8 mouse cellular contexts compared by ENCODE assay signal in genomic region chr1:93668791-93669548, GRCm38 (mm10). TPM values are rescaled to one million over a fixed set of nuclear protein-coding genes. Genes with fewer than 3 reads are reported as not detected.
DNase-seq lines count a peak whose midpoint lies in the region; ATAC-seq and TF ChIP-seq lines count a peak whose summit lies in the region.

No protein-coding gene starts in this region.

- H3K4me3 ChIP-seq in E14TG2a.4 (replicated peaks; ENCODE audit: low read length), result peak overlapping the region; percentile 68
- peak overlapping the region; percentile 29 for H3K4me3 ChIP-seq in forebrain, embryonic 11.5 days (ENCODE audit: low read depth, low read length)
- peak overlapping the region; percentile 46 for H3K4me3 ChIP-seq in lung, embryonic 16.5 days (ENCODE audit: low read length)
- H3K4me3 ChIP-seq in olfactory bulb, adult 2 months (ENCODE audit: insufficient read depth, low read depth, low read length), result peak overlapping the region; percentile 53
- peak overlapping the region; percentile 53 for H3K4me3 ChIP-seq in thymus, adult 2 months (ENCODE audit: control insufficient read depth, insufficient read depth, low read length)

- peak; percentile 45 for DNase-seq in c-Kit-positive CD71-positive TER-119-positive erythroid progenitor cells, embryonic 14.5 days (ENCODE audit: low spot score)
- peak; percentile 84 for DNase-seq in forebrain, embryonic 11.5 days (ENCODE audit: low spot score)
- DNase-seq in heart, postnatal 10 days, result peak; percentile 89 to 90
- DNase-seq in kidney, postnatal 36 days, result peak; percentile 90 to 94
- peak; percentile 67 for DNase-seq in thymus, adult 2 months

- no peak for TF ChIP-seq POLR2A in olfactory bulb, adult 2 months (IDR thresholded peaks at IDR 0.05; ENCODE audit: insufficient read depth, low read depth, low read length)
- 0 out of 2 replicates have a peak, but pooled peaks have one; percentile 25 for TF ChIP-seq POLR2A in thymus, adult 2 months (IDR thresholded peaks at IDR 0.05; ENCODE audit: control insufficient read depth, extremely low read depth, insufficient read depth, low read length, poor library complexity)

- peak overlapping the region; percentile 66 for H3K9ac ChIP-seq in forebrain, embryonic 11.5 days (ENCODE audit: low read length)
- peak overlapping the region; percentile 70 for H3K9ac ChIP-seq in lung, embryonic 16.5 days (ENCODE audit: low read length)

- H3K4me1 ChIP-seq in E14TG2a.4 (replicated peaks; ENCODE audit: low read depth, low read length), result peaks cover 55% of the 10 kb centered on the region
- H3K4me1 ChIP-seq in forebrain, embryonic 11.5 days (replicated peaks; ENCODE audit: control insufficient read depth, insufficient read depth, low read length), result peaks cover 3% of the 10 kb centered on the region; the same call in 1 of the 2 replicates
- H3K4me1 ChIP-seq in lung, embryonic 16.5 days (replicated peaks; ENCODE audit: control insufficient read depth, insufficient read depth, low read length), result peaks cover 12% of the 10 kb centered on the region
- peaks cover 8% of the 10 kb centered on the region for H3K4me1 ChIP-seq in olfactory bulb, adult 2 months (ENCODE audit: control insufficient read depth, insufficient read depth, low read length)
- H3K4me1 ChIP-seq in thymus, adult 2 months (replicated peaks; ENCODE audit: control insufficient read depth, insufficient read depth, low read length), result peaks cover 12% of the 10 kb centered on the region; the same call in 1 of the 2 replicates

- intact Hi-C loops in heart, postnatal 10 days (cut with DNase I), result loop anchor here (1.0 to 10.0 kb wide), 2 partner anchors 58 to 136 kb away; partner anchors contain the start of genes Dtymk and Ing5

- H3K9me3 ChIP-seq in E14TG2a.4 (ENCODE audit: low read length), result no peaks in the 10 kb centered on the region
- no peaks in the 10 kb centered on the region for H3K9me3 ChIP-seq in forebrain, embryonic 11.5 days (ENCODE audit: control insufficient read depth, low read length)
- no peaks in the 10 kb centered on the region for H3K9me3 ChIP-seq in lung, embryonic 16.5 days (ENCODE audit: control insufficient read depth, low read length)

- H3K27me3 ChIP-seq in E14TG2a.4 (ENCODE audit: insufficient read depth, low read length), result peaks cover 11% of the 10 kb centered on the region; the same call in 1 of the 2 replicates
- H3K27me3 ChIP-seq in forebrain, embryonic 11.5 days (ENCODE audit: control insufficient read depth, insufficient read depth, low read length), result no peaks in the 10 kb centered on the region
- H3K27me3 ChIP-seq in lung, embryonic 16.5 days (ENCODE audit: control insufficient read depth, insufficient read depth, low read depth, low read length), result no peaks in the 10 kb centered on the region
- H3K27me3 ChIP-seq in thymus, adult 2 months (ENCODE audit: control insufficient read depth, insufficient read depth, low read length), result no peaks in the 10 kb centered on the region

- H3K36me3 ChIP-seq in E14TG2a.4 (ENCODE audit: insufficient read depth, low read length), result no peaks in the 10 kb centered on the region
- H3K36me3 ChIP-seq in forebrain, embryonic 11.5 days (ENCODE audit: control insufficient read depth, insufficient read depth, low read length), result no peaks in the 10 kb centered on the region
- H3K36me3 ChIP-seq in lung, embryonic 16.5 days (ENCODE audit: control insufficient read depth, insufficient read depth, low read length), result no peaks in the 10 kb centered on the region
- H3K36me3 ChIP-seq in thymus, adult 2 months (ENCODE audit: control insufficient read depth, insufficient read depth, low read length), result no peaks in the 10 kb centered on the region

- 9% methylated on average over 17 of the region's 17 CpGs for WGBS in forebrain, embryonic 11.5 days
- WGBS in lung, embryonic 16.5 days, result 5% methylated on average over 17 of the region's 17 CpGs
- WGBS in olfactory bulb, adult 2 months, result 11% methylated on average over 17 of the region's 17 CpGs
- WGBS in thymus, adult 2 months, result 9% methylated on average over 17 of the region's 17 CpGs

- peak overlapping the region; percentile 41; the same call in 1 of the 2 replicates for H3K27ac ChIP-seq in forebrain, embryonic 11.5 days (ENCODE audit: low read depth, low read length)
- peak overlapping the region; percentile 77 for H3K27ac ChIP-seq in lung, embryonic 16.5 days (ENCODE audit: low read length)
- peak overlapping the region; percentile 22; the same call in 1 of the 2 replicates for H3K27ac ChIP-seq in olfactory bulb, adult 2 months (ENCODE audit: insufficient read depth, low read depth, low read length)
- no peak overlapping the region; the same call in 1 of the 2 replicates for H3K27ac ChIP-seq in thymus, adult 2 months (ENCODE audit: control insufficient read depth, insufficient read depth, low read length)

- TF ChIP-seq CTCF in E14TG2a.4 (conservative IDR thresholded peaks at IDR 0.05; ENCODE audit: low read length), result peak; percentile 27; the same call in 1 of the 2 replicates
- TF ChIP-seq CTCF in olfactory bulb, adult 2 months (IDR thresholded peaks at IDR 0.05; ENCODE audit: insufficient read depth, low read depth, low read length), result peak; percentile 34; the same call in 1 of the 2 replicates
- peak; percentile 70 for TF ChIP-seq CTCF in thymus, adult 2 months (IDR thresholded peaks at IDR 0.05; ENCODE audit: borderline replicate concordance, control insufficient read depth, extremely low read depth, insufficient read depth, low read length, poor library complexity)

- H3K4me2 ChIP-seq in forebrain, embryonic 11.5 days (ENCODE audit: low read depth, low read length, severe bottlenecking), result peak overlapping the region; percentile 58
- H3K4me2 ChIP-seq in lung, embryonic 16.5 days (ENCODE audit: low read depth, low read length), result peak overlapping the region; percentile 84

- peak; percentile 89 for ATAC-seq in forebrain, embryonic 11.5 days (replicated peaks; ENCODE audit: low FRiP score)
- peak; percentile 93 for ATAC-seq in lung, embryonic 16.5 days (ENCODE audit: low read depth)

RNA-seq across cellular contexts. Expression of gene Stk25, which starts 10.5 kb away (rescaled TPM):
- polyA plus RNA-seq in forebrain, embryonic 11.5 days (2014; fragmentation: Nextera tagmentation; extraction: Ambion mirVana), result 186 and 206 TPM in 2 replicates
- 100 to 1,000 TPM; 135 to 138 TPM for total RNA-seq in heart, postnatal 10 days (2021)
- 176 and 183 TPM in 2 replicates for polyA plus RNA-seq in lung, embryonic 16.5 days (2015; fragmentation: Nextera tagmentation; extraction: Ambion mirVana)
- polyA plus RNA-seq in olfactory bulb, adult 2 months (2012; ENCODE audit: insufficient read depth, insufficient read length, low replicate concordance, missing spikeins), result not detected in 2 replicates
- 127 and 164 TPM in 2 replicates for polyA plus RNA-seq in thymus, adult 2 months (2012; rRNA removed)

RNA-seq across cellular contexts. Expression of gene Bok, which starts 16.5 kb away (rescaled TPM):
- 44.0 and 48.6 TPM in 2 replicates for polyA plus RNA-seq in forebrain, embryonic 11.5 days (2014; fragmentation: Nextera tagmentation; extraction: Ambion mirVana)
- 10 to 100 TPM; 10.2 to 10.4 TPM for total RNA-seq in heart, postnatal 10 days (2021)
- 65.9 and 68.1 TPM in 2 replicates for polyA plus RNA-seq in lung, embryonic 16.5 days (2015; fragmentation: Nextera tagmentation; extraction: Ambion mirVana)
- polyA plus RNA-seq in olfactory bulb, adult 2 months (2012; ENCODE audit: insufficient read depth, insufficient read length, low replicate concordance, missing spikeins), result not detected in 2 replicates
- polyA plus RNA-seq in thymus, adult 2 months (2012; rRNA removed), result 19.9 and 30.7 TPM in 2 replicates

Comparison
In these comparisons a context has a peak if more than half of its experiments do, and no peak if none do; other contexts are left out.
1. RNA of gene Bok, which starts 16.5 kb away (polyA plus RNA-seq): 65.9 to 68.1 TPM in lung, embryonic 16.5 days, 44.0 to 48.6 TPM in forebrain, embryonic 11.5 days and 19.9 to 30.7 TPM in thymus, adult 2 months; not detected in olfactory bulb, adult 2 months; every median in the first group is over 10 times any median in the second.
2. Peak in every context shown above with its lines, with median percentiles within 50 percentile points of each other: H3K4me3 ChIP-seq, CTCF ChIP-seq and DNase-seq.